Mouse (Mus musculus): ENCODE data around the gene P2ry1.

The P2ry1 gene

DNA sequence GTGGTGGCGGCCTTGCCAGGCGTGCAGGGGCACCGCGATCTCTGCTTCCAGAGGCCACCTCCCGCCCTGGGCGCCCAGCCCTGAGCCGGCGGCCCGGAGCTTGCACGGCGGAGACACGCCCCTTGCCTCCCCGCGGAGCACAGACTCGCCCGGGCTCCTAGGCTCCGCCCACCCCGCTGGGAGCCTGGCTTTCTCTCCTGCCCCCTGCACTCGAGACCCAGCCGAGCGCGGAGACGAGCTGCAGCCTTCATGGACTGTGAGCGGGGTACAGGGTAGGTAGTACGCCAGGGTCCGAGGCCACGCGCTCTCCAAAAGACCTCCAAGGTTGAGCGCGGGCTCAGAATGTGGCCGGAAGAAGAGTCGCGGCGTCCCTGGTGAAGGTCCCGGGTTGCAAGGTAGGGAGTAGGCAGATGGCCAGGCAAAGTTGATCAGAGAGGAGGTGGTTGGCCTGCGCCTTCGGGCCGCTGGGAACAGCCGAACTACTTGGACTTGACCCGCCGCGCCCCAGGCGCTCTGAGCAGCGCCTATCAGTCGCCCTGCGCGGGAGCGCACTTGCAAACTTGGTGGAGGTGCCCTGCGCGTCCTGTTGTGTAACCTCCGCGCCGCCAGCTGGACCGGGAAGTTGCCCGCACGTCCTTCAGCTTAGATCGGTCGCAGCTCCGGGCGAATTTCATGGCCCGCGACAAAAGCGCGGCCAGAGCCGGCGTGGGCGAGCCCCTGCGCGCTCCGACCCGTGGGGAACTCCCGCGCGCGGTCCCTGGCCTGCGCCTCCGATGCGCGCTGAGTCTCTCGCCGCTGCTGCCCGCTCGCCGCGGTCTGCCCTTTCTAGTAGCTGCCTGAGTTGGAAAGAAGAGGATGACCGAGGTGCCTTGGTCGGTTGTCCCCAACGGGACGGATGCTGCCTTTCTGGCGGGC is at the start of gene P2ry1:
Gene P2ry1 (plus strand): TSS at position 209 of the 915 bp plus-strand sequence.
- DNase-seq: peak; percentile 11 to 17

DNA sequence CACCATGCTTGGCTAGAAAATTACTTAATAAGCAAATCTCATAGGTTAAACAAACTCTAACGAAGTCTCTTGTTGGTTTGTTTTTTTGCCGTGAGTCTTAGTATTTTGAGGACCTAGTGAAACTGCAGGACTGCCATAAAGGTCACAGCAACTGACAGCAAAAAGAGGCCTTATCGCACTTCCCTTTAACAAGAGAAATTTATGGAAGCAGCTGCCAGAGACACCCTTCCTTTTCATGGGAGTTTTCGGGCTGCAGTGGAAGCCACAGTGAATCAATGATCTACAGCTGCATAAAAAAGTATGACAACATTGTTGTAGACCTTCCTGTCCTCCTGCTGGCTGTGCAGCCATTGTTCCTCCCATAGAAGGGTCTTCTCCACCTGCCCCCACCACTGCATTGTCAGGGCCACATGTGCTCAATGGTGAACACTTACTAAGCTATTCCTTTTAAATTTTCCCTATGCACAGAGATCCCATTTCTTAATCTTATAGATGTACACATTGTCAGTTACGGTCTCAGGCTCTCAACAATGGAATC is 49.3 kb upstream of the P2ry1 start:
- DNase-seq: no peak

DNA sequence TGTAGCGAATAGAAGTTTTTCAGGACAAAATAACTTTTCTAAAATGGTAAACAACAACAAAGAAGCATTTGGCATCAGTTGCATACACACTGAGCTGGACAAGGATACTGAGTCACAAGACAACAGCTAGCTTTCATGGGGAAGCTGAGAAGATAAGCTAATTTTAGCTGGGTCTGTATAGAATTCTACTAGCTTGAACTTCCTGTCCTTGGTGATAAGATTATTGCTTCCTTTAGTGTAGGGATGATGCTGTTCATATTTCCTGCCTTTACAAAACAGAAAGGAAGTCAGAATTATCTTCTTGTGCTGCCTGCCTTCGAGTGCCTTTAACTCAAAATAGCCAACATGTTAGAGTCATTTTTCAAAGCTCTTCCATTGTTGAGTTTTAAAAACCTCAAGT is 48.5 kb upstream of the P2ry1 start:
- no peak for DNase-seq

DNA sequence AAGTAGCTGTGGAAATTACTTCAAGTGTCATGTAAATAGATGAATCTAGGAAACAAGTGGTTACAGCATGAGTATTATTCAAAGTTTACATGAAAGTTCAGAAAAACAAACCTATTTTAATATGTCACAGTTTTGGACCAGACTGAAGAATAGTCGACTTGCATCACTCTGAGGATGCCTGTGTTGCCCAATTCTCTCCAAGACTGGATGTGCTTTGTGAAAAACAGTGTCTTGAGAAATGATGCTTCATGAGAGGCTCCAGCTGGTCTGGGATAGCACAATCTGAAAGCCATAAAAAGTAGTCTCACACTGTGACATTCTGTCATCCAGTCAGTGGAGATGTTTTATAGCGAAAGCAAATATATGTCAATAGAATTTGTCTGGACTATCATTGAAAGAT is 43.8 kb upstream of the P2ry1 start:
- no peak for DNase-seq

DNA sequence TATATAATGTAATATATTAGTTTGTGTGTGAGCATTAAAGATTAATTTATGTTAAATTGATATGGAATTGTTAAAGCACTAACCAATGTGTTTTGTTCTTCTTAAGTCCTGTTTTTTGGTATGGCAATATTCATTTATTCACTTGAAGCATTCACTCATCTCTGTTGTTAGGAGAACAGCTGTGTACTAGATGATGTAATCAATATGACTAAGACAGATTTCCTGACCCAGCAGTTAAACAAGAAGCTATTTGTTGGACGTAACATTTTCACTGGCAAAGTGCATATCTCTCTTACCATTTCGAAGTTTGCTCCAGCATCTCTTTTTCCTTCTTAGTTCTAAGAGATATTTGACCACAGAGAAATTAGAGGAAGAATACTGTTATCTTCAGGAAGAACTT is 37.5 kb upstream of the P2ry1 start:
- DNase-seq: no peak

DNA sequence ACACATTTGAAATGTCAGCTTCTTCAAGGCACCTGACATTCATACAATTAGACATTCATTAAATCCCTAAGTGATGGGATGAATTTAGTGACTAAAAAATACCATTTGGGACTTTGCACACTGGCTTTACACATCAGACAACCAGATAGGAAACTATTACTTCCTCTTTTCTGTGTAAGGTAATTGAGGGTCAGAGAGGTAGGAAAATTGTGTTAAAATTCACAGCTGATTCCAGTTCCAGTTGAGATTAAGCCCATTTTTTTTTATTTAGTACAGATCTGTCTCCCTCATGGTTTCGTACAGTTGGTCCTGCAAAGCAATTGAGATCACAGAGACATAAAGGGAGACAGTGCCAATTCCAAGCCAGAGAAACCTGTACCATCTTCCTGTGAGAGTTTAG is 27.7 kb upstream of the P2ry1 start:
- DNase-seq: no peak

DNA sequence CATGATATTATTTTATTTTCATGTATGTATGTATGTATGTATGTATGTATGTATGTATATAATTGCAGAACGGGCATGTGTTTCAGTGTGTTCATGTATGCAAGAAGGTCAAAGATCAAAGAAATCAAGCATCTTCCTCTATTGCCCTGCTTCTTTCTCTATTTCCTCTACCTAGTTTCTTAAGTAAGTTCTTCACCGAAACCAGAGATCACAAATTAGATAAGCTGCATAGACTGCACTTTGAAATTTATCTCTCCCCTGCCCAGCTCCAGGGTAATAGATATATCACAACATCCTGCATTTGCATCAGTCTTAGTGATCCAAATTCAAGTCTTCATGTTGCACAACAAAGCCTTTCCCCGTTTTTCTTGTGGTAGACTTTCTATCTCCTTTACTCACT is 20.5 kb upstream of the P2ry1 start:
- no peak for DNase-seq

DNA sequence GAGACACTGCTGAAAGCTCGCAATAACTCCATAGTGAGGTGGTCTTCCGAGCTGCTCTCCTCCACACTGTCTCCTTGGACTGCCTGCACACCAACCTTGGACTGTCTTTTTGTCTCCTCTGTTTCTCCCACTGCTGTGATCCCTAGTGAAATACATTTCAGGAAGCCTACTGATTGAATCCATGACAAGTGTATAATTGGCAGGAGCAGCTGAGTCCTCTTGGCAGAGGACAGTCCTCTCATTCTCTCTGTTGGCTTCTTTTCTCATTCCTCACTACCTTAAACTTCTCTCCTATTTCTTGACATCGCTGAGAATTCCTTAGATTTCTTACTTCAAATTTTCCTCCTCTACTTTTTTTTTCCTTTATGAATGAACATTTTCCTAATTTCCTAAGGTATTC is 4.5 kb upstream of the P2ry1 start:
- no peak for DNase-seq

DNA sequence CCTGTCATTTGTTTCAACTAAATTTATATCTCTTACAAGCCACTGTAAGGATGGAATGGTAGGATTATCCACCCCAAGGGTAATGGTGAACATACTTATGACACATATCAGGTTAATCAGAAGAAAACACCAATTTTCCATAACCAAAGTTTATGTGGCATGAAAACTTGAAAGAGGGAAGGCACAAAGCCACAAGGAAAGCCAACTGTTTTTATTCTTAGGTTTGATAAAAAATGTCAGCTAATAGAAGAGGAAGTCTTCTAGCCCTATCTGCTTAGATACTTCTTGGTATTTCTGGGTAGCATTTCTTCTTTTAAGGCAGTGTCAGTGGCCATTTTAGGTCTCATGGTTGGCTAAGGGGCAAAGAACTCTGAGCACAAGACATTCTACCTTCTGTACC is 2.9 kb upstream of the P2ry1 start:
- DNase-seq: no peak

DNA sequence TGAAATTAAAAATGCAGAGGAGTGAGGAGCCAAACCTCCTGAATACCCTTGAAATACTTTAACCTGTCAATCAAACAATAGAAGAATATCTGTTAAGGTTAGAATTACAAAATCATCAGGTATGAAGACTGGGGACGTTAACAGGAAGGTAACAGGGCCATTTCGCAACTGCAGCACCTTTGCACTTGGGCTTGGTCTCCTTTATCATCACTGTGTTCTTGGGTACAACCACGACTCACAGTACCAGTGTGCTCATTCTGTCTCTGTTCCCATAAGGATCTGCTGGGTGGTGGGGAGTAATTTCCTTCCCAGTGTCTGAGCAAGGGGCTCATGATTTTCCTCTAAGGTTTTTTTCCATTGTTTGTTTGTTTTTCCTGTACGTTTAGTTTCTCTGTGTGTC is 1.8 kb upstream of the P2ry1 start:
- DNase-seq: no peak

DNA sequence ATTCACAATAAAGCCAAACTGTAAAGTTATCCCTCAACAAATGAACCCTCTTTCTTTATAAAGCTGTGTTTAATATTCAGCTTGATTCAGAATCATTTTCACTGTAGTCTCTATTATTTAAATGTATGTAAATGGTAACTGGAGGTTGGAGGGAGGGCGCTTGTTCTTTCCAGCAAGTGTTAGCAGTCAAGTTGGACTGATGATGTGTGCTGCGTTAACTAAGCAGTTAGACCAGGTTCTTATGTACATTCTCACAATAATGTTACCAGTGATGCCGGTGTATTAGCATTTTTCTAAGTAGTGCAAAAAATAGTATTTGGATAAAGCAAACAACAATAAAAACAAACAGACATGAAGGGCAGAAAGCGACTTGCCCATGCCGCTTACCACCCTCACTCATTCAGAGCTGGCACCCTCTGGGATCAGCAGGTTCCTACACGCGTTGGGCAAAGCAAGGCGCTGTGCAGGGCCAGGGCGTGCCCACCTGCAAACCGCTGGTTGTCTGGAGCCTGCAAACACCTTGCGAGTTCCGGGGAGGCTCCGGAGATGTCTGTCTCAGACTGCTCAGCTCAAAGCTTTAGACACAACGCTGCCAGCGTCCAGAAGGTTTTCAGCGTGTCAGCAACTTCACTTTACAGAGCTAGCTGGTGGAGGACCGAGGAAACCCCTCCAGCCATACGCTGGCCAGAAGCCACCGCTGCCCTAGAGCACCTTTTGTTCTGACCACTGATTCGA is 576 bp upstream of the P2ry1 start:
- no peak for DNase-seq

DNA sequence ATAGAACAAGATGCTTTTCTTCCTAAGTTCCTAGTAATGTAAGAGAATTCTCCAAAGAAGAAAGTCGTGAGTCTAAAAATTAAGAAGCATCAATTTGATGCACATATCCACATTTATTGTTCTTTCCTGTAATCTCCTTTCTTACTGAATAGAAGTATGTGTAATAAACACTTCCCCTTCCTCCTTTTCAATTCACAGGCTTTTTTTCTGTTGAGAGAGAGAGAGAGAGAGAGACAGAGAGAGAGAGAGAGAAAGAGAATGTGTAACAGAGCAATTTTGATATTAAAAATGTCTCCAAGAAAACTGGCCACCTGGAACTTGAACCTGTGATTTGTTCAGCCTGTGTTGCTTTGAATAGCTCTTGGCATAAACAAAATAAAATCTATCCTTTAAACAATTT is 2.0 kb downstream of the P2ry1 start:
- no peak for DNase-seq

DNA sequence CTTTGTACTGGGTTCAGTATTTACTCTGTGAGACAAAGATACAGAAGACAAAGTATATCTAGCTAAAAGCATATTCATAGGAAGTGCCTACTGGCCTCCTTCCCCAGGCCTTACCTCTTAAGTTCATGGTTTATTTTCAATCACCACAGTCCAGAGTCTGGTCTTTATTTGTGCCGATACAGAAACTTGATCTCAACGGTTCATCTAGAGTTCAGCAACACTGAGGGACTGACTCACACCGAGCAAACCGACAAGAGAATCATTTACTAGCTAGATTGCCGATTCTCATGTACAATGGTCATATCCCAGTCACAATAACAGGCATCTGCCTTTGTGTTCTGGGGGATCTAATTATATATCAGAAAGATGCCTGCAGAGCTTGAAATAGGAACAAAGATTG is 9.1 kb downstream of the P2ry1 start:
- DNase-seq: no peak

DNA sequence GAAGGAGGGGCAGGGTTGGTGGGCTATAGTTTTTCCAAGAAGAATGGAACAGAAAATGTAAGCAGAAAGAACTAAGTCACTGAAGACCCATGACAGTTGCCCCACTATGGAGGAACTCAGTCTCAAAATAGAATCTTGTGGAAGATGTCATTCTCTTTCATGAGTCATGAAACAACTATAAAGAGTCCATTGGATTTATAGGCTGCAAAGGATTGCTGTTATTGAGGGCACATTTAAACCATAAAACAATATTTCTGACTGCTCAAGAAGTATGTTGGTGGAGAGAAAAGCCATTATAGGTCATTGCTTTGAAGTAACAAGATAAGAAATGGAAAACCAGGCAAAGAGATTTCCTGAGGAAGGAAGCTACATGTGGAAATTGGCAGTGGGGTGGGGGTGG is 10.0 kb downstream of the P2ry1 start:
- DNase-seq: no peak

DNA sequence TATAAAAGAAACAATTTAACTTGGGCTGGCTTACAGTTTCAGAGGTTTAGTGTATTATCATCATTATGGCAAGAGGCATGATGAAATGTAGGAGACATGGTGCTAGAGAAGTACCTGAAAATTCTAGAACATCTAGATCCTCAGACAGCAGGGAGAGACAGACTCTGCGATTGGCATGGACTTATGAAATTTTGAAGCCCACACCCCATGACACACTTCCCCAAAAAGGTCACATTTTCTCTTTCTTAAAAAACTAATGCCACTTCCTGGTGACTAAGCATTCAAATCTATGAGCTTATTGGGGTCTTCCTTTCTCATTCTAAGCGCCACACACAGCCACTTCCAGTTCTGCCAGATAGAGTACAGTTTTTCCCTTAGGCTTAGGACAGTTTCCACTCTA is 14.1 kb downstream of the P2ry1 start:
- no peak for DNase-seq

DNA sequence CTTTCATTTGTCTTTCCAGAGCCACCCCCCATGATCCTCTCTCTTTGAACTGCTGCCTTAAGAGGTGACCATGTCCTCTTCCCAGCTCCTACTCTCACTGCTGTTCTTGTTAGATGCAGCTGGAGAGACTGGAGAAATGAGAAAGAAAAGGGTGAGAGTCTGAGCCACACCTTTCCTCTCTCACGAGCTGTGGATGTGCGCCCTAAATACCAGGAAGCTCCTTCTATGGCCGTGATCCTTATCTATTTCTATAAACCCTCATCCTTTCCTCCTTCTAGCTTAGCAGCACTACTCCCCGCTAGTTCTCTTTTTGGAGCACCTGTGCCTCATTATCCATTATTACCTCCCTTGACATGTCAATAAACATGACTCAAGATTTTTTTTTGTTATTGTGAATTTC is 29.5 kb downstream of the P2ry1 start:
- no peak for DNase-seq

DNA sequence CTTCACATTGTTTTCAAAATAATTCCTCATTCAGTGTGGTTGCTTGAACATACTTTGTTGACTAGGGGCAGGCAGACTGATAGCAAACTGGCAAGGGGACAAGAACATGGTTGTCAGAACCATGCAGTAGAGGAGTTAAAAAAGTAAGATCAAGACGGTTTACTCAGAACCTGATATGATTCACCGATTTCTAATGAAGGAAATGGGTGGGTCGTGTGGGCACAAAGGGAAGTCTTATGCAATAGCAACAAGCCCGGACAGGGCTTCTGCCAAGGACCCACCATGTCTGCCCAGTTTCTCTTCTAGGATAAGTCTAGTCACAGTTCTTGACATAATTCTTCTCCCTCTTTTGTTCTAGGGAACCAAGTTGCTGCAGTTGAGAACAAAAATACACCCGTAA is 33.0 kb downstream of the P2ry1 start:
- no peak for DNase-seq

DNA sequence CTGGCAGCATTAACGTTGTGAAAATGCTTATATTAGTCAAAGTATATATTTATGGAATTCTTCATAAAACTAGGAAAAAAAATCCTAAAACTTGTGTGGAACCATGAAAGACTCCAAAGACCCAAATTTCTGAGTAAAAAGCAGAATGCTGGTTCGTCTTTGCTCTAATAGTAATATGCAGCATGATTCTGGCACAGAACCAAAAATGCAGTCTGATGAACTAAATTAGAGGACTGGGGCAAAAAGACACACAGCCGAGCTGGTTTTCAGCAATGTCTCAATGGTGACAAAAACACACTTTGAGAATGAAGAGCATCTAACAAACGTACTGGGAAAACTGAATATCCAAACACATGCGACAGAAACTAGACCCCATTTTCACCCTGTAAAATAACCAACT is 37.3 kb downstream of the P2ry1 start:
- no peak for DNase-seq

DNA sequence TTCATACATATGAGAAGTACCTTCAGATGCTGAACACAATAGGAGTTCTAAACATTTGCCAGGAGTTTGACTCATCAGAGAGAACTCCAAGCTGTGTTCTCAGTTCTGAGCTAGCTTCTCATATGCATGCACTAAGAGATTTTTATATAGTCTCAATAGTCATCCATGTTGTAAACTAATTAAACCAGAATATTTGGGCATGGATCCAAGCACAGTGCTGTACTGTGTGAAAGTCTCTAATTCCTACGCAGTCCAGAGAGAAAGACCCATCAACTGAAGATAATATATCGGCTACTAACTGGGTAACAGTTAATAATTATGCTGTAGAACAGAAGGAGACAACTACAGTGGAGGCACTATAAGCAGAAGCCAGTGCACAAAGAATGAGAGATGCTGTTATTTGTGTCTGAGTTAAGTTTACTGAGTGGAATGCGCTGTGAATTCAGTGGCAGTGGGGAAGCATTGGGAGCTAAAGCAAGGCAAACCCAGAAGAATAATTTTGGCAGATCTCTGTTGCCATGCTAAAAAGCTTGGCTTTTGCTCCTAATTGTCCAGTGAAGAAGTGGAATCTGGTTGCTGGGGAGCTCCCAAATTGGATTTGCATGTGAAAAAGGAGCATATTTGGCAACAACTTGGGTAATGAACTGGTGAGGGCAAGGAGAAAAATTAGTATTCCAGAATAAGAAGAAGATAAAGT is 47.5 kb downstream of the P2ry1 start:
- no peak for DNase-seq
